Mouse (Mus musculus) liver, adult 2 months (tissue): ENCODE data around the gene Cox14.

Experiments used
- CTCF ChIP-seq: fragments of 200-500 bp; IDR thresholded peaks from 2 replicates; pipeline ENCODE4 v1.5.1; 2011; ENCODE audit warnings: low read depth, low read length, control low read depth
- POLR2A ChIP-seq: fragments of 200-500 bp; IDR thresholded peaks from 2 replicates; pipeline ENCODE4 v1.6.1; 2011; ENCODE audit warnings: low read length, control low read depth; ENCODE audit not compliant: insufficient read depth; ENCODE audit errors: extremely low read depth

- no peak for TF ChIP-seq CTCF
- TF ChIP-seq POLR2A, result no peak
Observed at GRCm38 (mm10) chr15:99768761-99769160, 43.3 kb downstream of the Cox14 start.
